Mouse (Mus musculus) hindlimb bud, embryonic 11.5 days (tissue): ENCODE measurements at regions not wholly inside any gene's neighbourhood (a gene's known extent, or its start where the extent isn't known, plus 50 kb on each side); places are given as distances from the start of the nearest gene placed in this dataset.

Experiments used
- DNase-seq: peaks from one replicate; pipeline ENCODE4 v3.0.0-alpha.2; 2012; ENCODE audit warnings: low read depth, low spot score; ENCODE audit errors: extremely low spot score

DNA sequence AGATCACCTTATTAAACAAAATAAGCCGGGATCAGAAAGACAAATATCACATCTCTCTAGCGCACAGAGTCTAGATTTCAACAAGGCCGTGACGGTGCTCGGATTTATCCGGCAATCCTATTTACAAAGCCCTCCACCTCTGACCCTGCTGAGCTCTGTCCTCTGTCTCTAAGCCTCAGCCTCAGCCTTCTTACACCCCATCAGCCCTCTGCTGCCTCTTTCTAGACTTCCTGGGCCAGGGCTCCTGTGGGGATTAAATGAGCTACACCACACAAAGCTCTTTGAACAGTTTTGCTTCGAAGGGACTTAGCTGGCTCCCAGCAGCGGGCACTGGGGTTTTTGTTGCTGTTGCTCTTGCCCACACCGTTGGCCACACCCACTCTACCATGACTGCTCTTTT lies 211.8 kb downstream of the CK137956 start:
- no peak for DNase-seq

- DNase-seq, result no peak
These were observed 214.5 kb downstream of the CK137956 start for GRCm38 (mm10) chr4:127756238-127756637.

GRCm38 (mm10) chr4:127750781-127751180 lies 220.0 kb downstream of the CK137956 start:
- no peak for DNase-seq

GRCm38 (mm10) chr4:127747876-127748275 lies 222.9 kb downstream of the CK137956 start:
- DNase-seq, result no peak

DNA sequence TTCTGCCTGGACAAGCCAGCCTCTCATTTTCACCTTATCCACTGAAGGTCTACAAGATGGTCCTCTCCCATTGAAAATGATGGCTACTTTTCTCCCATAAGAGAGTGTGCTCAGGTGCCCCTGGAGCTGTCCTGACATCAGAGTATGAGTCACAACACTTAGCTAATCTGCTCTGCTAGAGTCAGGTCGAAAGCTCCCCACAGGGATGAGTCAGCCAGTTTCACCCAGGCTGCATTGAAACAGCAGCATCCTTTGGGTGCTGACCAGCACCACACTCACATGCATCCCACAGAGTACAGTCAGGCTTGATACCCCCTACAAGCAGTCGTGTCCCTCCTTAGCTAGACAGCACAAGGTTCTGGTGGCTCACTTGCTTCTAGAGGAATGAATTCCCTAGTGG lies 234.0 kb downstream of the CK137956 start:
- DNase-seq, result no peak

DNA sequence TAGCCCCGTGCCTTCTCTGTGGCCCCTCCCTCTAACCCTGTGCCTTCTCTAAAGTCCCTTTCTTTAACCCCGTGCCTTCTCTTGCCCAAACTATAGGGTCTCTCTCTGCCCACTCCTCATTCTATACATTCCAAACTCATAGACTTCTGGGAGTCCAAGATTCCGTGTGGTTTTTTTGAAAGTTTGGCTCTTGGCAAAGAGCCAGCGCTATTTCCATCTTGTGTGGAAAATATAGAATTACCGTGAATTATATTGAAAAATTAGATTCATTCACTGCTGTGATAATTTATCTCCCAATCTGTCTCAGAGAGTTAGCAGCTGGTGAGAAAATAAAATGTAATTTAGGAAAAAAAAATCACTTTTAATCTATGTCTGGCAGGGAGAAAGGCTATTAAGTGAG lies 234.6 kb downstream of the CK137956 start:
- DNase-seq, result no peak

- no peak for DNase-seq
These were observed 236.1 kb downstream of the CK137956 start for GRCm38 (mm10) chr4:127734641-127735040.

- no peak for DNase-seq
These were observed 252.1 kb downstream of the CK137956 start for GRCm38 (mm10) chr4:127718661-127719060.

DNA sequence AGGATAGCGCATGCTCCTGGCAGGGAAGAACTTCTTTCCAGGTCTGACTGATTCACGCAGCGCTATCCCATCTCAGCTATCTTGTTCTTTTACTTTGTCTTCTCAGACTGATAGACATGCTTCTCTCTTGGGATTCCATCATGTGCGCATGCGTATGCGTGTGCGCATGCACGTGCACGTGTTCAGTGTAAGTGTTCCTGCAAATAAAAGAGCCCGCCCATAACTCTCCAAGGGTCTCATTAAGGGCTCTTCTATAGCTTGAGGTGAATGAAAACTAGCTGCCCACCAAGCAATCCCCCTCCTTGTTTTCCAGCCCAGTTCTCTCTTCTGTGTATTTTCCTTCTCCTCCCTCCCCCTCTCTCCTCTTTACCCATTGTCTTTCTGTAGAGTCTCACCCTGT lies 258.5 kb downstream of the CK137956 start:
- no peak for DNase-seq

DNA sequence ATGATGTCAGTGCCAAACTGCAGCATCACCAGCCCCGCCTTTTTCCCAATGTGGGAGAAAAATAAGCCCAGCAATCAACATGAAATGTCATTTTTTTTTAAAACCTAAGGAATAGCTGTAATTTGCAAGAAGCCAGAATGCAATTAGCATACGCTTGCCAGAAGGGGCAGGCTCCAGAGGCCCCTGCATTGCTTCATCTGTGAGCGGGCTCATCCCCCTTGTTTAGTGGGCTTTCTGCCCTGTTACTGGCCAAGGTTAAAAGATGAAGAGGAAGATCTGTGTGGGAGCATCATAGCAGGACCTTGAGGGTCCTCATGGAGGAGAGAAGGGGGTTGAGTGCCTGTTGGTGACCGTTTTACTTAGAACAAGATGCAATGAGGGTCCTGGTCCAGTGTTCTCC lies 259.9 kb downstream of the CK137956 start:
- DNase-seq, result no peak

DNA sequence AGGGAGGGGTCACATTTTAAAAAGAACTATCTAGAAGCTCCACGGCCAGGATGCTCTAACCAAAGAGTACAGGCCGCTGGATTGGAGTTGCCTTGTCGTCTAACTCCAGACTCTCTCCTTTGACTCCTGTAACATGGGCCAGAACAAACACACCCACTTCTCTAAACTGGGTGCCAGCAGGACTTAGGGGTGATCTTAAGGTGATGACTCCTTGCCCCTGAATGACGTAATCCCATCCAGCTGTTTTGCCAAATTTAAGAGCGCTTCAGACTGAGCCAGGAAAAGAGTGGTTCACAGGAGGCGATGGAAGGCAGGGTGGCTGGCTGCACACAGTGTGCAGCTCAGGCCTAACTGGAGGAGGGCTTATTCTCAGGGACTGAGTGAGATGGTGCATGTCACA lies 261.0 kb downstream of the CK137956 start:
- DNase-seq, result no peak

DNA sequence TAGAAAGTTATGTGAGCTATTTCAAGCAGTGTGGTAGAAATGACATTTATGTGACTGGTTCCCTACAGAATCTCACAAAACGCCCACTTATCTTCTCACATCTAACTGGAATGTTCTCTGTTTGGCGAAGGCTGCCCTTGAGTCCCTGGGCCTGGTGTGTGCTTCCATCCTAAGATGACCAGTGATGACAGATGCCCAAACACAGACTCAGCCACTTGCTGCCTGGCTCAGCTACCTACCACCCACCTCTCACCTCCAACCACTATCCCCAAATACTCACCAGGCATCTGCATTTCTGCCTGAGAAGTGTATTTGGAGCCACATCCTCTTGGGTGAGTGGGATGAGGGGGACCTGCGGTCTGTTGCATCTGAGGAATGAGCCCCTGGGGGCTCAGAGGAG lies 262.6 kb downstream of the CK137956 start:
- DNase-seq, result no peak

GRCm38 (mm10) chr4:127707126-127707525 lies 263.6 kb downstream of the CK137956 start:
- no peak for DNase-seq

GRCm38 (mm10) chr4:127701651-127702050 lies 269.1 kb downstream of the CK137956 start:
- no peak for DNase-seq

DNA sequence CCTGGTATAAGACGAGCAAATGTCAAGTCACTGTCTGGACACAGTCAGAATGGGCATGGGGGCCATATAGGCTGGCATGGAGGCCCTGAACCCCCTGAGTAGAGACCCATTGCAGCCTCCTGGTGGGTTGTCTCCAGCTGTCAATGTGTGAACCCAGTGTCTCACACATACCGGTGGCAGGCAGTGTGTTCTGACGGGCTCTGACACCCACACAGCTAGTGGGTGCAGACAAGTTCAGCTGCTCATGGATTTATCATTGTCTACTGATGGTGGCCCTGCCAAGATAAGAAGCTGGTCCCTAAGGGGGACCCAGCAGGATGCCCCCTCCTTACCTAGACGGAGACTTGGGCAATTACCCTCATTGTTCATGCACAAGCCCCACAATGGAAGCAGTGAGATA lies 280.8 kb downstream of the CK137956 start:
- no peak for DNase-seq

GRCm38 (mm10) chr4:127685021-127685420 lies 285.7 kb downstream of the CK137956 start:
- no peak for DNase-seq

GRCm38 (mm10) chr4:127679391-127679790 lies 291.4 kb downstream of the CK137956 start:
- DNase-seq, result no peak

- no peak for DNase-seq
These were observed 292.3 kb downstream of the CK137956 start for GRCm38 (mm10) chr4:127678437-127678836.

DNA sequence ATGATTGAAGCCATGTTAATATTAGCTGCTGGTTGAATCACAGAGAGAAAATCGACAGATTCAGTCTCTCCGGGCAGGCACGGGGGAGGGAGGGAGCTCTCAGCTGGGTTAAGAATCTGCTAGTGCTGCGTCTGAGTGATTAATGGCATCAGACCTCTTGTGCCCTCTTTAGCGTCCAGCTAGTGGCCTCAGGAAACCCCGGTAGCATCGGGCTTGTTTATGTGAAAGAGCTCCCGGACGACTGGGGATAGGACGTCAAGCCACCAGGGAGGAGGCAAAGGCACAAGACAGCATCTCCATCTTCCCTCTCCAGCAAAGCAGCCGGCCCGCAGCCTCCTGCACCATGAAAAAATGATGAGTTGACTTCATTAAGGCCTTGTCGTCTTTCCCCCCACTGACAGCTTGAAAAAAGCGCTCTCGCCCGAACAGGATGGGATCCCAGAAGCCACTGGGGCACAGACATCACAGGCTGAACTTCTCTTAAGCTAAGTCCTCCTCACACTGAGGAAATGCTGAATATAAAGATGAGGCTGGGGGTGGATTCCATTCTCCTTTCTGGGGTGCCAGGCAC lies 294.9 kb downstream of the CK137956 start:
- DNase-seq, result no peak

GRCm38 (mm10) chr4:127659950-127660349 lies 302.0 kb upstream of the Gjb5 start:
- DNase-seq, result no peak

GRCm38 (mm10) chr4:127651601-127652000 lies 293.6 kb upstream of the Gjb5 start:
- DNase-seq, result no peak

DNA sequence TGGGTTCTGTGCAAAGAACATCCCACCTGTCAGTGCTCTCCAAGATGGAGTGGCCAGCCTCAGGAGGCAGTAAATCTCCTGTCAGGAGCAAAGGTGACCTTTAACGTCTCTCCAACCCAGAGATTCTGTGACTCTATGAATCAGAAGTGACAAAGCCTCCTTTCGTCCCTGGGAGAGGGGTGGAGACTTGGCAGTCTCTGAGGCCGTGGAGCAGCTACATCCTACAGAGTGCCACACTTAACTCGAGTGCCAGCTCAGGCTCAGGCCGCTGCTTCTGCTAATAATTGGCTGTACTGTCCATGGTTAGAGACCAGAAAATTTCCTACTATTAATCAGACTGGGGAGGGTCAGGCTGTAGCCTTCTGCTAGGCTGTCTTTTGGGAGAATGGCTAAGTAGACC lies 290.0 kb upstream of the Gjb5 start:
- no peak for DNase-seq

DNA sequence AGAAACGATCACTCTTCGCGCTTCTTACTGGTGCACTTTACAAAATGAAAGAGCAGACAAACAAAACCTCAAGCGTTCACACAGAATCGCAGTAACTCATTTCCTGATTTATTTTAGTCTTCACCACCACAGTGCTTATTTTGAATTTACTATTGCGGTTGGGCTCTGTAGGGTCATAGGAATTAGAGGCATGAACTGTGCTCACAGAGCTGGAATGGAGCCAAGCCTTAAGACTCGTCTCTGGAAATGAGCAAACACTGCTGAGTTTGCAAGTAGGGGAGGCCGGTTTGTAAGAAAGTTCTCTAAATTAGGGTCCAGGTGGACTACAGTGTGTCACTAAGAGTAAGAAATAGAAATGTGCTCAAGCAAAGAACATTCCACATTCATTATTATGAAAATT lies 289.2 kb upstream of the Gjb5 start:
- no peak for DNase-seq
